Mouse (Mus musculus): ENCODE data around the gene Il10. TPM values are rescaled to one million over a fixed set of nuclear protein-coding genes. Genes with fewer than 3 reads are reported as not detected.
A peak's percentile ranks its signal among the peaks of the same experiment; 100 is the strongest.

Gene Il10
- total and polyA plus RNA-seq, 3 experiments, result 236 to 903 (median 389) TPM

DNA sequence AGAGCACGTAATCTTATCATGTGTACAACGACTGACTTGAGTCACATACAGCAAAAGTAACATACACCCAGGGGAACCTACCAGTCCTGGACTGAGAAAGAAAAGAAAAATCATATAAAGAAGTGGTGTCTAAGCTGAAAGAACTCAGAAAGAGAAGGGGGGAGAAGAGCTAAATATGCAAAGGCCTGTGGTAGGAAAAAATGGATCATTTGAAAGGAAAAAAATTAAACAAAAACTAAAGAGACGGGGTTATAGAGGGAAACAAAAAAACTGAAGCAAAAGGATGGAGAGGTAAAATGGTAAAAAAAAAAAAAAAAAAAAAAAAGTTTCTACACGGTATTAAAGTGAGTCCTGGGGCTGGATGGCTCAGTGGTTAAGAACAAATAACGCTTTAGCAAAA lies 5.7 kb upstream of the Il10 start:
- Histone ChIP-seq H3K9ac (ENCODE audit: insufficient read depth, low read depth) (no peak overlapping the region), H3K79me2 (replicated peaks; ENCODE audit: control insufficient read depth, extremely low read depth, insufficient read depth, poor library complexity, severe bottlenecking) (peaks cover 9% of the 10 kb centered on the region; the same call in 1 of the 2 replicates), H3K4me1 (ENCODE audit: control insufficient read depth in 1 of 2, insufficient read depth in 2 of 2) (peaks cover 39 to 93% of the 10 kb centered on the region in 2 experiments), H3K4me2 (ENCODE audit: insufficient read depth, low read depth, poor library complexity, severe bottlenecking) (no peak overlapping the region), H3K36me3 (replicated peaks in 1 of 2; ENCODE audit: control insufficient read depth in 1 of 2, insufficient read depth in 1 of 2, low read length in 1 of 2) (no peaks in the 10 kb centered on the region), H3K27ac (ENCODE audit: insufficient read depth, low read depth) (peak overlapping the region; percentile 55), H3K27me3 (replicated peaks) (no peaks in the 10 kb centered on the region), H3K9me3 (replicated peaks; ENCODE audit: low read length) (no peaks in the 10 kb centered on the region), H3K4me3 (replicated peaks in 1 of 3; ENCODE audit: low read depth in 2 of 3, low read length in 2 of 3, poor library complexity in 1 of 3) (no peak overlapping the region)
- in situ Hi-C loops (cut with MboI; ENCODE audit: low pct_ligation_motif_present, low pct_unique_long_range_greater_than_20kb, low sequenced_read_pairs), result no loop called here
- dilution Hi-C loops (cut with MboI; ENCODE audit: extremely low pct_ligation_motif_present, extremely low pct_unique_long_range_greater_than_20kb, low sequenced_read_pairs), result no loop called here
- no peak for DNase-seq (ENCODE audit: extremely low read depth)
- TF ChIP-seq MAX (IDR thresholded peaks at IDR 0.05; ENCODE audit: low read length) (no peak), ZMIZ1 (IDR thresholded peaks at IDR 0.05; ENCODE audit: low read depth, low read length) (no peak), ETS1 (conservative IDR thresholded peaks at IDR 0.05; ENCODE audit: low read depth, low read length) (peak; percentile 90), MYC (IDR thresholded peaks at IDR 0.05; ENCODE audit: low read depth, low read length) (no peak), ZC3H11A (IDR thresholded peaks at IDR 0.05; ENCODE audit: low read depth, low read length) (no peak), MXI1 (IDR thresholded peaks at IDR 0.05; ENCODE audit: low read depth, low read length) (no peak), USF1 (IDR thresholded peaks at IDR 0.05; ENCODE audit: low read depth, low read length) (no peak), GABPA (IDR thresholded peaks at IDR 0.05; ENCODE audit: insufficient replicate concordance, low read depth, low read length) (no peak), UBTF (IDR thresholded peaks at IDR 0.05; ENCODE audit: low read depth, low read length) (no peak), IRF4 (IDR thresholded peaks at IDR 0.05; ENCODE audit: low read depth, low read length) (peak; percentile 79), RAD21 (IDR thresholded peaks at IDR 0.05; ENCODE audit: low read depth, low read length) (no peak), TBP (conservative IDR thresholded peaks at IDR 0.05; ENCODE audit: low read depth, low read length) (no peak), ZNF384 (IDR thresholded peaks at IDR 0.05; ENCODE audit: low read depth, low read length) (peak; percentile 96), BHLHE40 (IDR thresholded peaks at IDR 0.05; ENCODE audit: low read depth, low read length) (peak; percentile 69), SIN3A (IDR thresholded peaks at IDR 0.05; ENCODE audit: low read length) (no peak), ELF1 (IDR thresholded peaks at IDR 0.05; ENCODE audit: low read depth, low read length) (no peak), CHD2 (IDR thresholded peaks at IDR 0.05; ENCODE audit: low read length) (no peak), POLR2A (IDR thresholded peaks at IDR 0.05; ENCODE audit: low read depth, low read length) (0 out of 2 replicates have a peak, but pooled peaks have one; percentile 13), TCF12 (IDR thresholded peaks at IDR 0.05; ENCODE audit: low read depth, low read length) (no peak), POLR2AphosphoS2 (IDR thresholded peaks at IDR 0.05; ENCODE audit: low read depth, low read length) (no peak), RCOR1 (conservative IDR thresholded peaks at IDR 0.05; ENCODE audit: low read depth, low read length) (no peak), CTCF (conservative IDR thresholded peaks at IDR 0.05 in 1 of 2, IDR thresholded peaks at IDR 0.05 in 1 of 2; ENCODE audit: low read depth in 2 of 2, low read length in 2 of 2) (no peak), CHD1 (IDR thresholded peaks at IDR 0.05; ENCODE audit: low read depth, low read length) (peak; percentile 38; the same call in 1 of the 2 replicates), MAZ (IDR thresholded peaks at IDR 0.05; ENCODE audit: low read depth, low read length) (no peak), EP300 (IDR thresholded peaks at IDR 0.05; ENCODE audit: low read length) (peak; percentile 85), KAT2A (IDR thresholded peaks at IDR 0.05; ENCODE audit: insufficient replicate concordance, low read length) (no peak), E2F4 (IDR thresholded peaks at IDR 0.05; ENCODE audit: insufficient replicate concordance, low read depth, low read length) (no peak), MEF2A (IDR thresholded peaks at IDR 0.05; ENCODE audit: borderline replicate concordance, low read depth, low read length) (0 out of 2 replicates have a peak, but pooled peaks have one; percentile 34), ZKSCAN1 (IDR thresholded peaks at IDR 0.05; ENCODE audit: borderline replicate concordance, low read depth, low read length) (no peak), SMC3 (IDR thresholded peaks at IDR 0.05; ENCODE audit: low read depth, low read length) (0 out of 2 replicates have a peak, but pooled peaks have one; percentile 11), JUND (conservative IDR thresholded peaks at IDR 0.05; ENCODE audit: low read depth, low read length) (peak; percentile 83), JUN (IDR thresholded peaks at IDR 0.05; ENCODE audit: insufficient read depth, low read depth, low read length) (peak; percentile 87), NELFE (IDR thresholded peaks at IDR 0.05; ENCODE audit: low read depth, low read length) (no peak), NRF1 (IDR thresholded peaks at IDR 0.05; ENCODE audit: low read depth, low read length) (no peak), USF2 (conservative IDR thresholded peaks at IDR 0.05; ENCODE audit: low read depth, low read length) (no peak), PAX5 (IDR thresholded peaks at IDR 0.05; ENCODE audit: low read length) (no peak), MAFK (IDR thresholded peaks at IDR 0.05; ENCODE audit: insufficient replicate concordance, low read length) (peak; percentile 26; the same call in 1 of the 2 replicates), HCFC1 (IDR thresholded peaks at IDR 0.05; ENCODE audit: low read depth, low read length) (no peak)
